Mouse (Mus musculus) liver, embryonic 16.5 days (tissue): ENCODE measurements around the gene Robo4. TPM values are rescaled to one million over a fixed set of nuclear protein-coding genes. Genes with fewer than 3 reads are reported as not detected.
A peak's percentile ranks its signal among the peaks of the same experiment; 100 is the strongest.

Experiments
- ATAC-seq: fragments of 200-750 bp; cut with Nextera tagmentation; 2 replicates; pipeline ENCODE4 v1.8.0; 2017; ENCODE audit warnings: low read depth, mild to moderate bottlenecking, moderate number of reproducible peaks, moderate library complexity
- H3K27ac ChIP-seq: fragments of 300-500 bp; sonication (generic); 2 replicates; pipeline ENCODE4 v1.5.1; 2014; ENCODE audit warnings: mild to moderate bottlenecking, low read length
- H3K27me3 ChIP-seq: fragments of 300-500 bp; sonication (generic); 2 replicates; pipeline ENCODE4 v1.6.1; 2014; ENCODE audit warnings: low read depth, low read length, mixed read lengths; ENCODE audit not compliant: control insufficient read depth, insufficient read depth
- H3K36me3 ChIP-seq: fragments of 300-500 bp; sonication (generic); 2 replicates; pipeline ENCODE4 v1.6.1; 2014; ENCODE audit warnings: mild to moderate bottlenecking; ENCODE audit not compliant: control insufficient read depth, insufficient read depth
- H3K4me1 ChIP-seq: fragments of 300-500 bp; sonication (generic); 2 replicates; pipeline ENCODE4 v1.6.1; 2014; ENCODE audit warnings: low read depth, low read length, mixed read lengths; ENCODE audit not compliant: control insufficient read depth
- H3K4me2 ChIP-seq: fragments of 300-500 bp; sonication (generic); 2 replicates; pipeline ENCODE4 v1.6.1; 2014; ENCODE audit warnings: low read depth, low read length, mixed read lengths
- H3K4me3 ChIP-seq: fragments of 300-500 bp; sonication (generic); 2 replicates; pipeline ENCODE4 v1.5.1; 2014; ENCODE audit warnings: low read depth, mild to moderate bottlenecking, low read length
- H3K9ac ChIP-seq: fragments of 300-500 bp; sonication (generic); 2 replicates; pipeline ENCODE4 v1.6.1; 2014; ENCODE audit warnings: low read depth, low read length
- H3K9me3 ChIP-seq: fragments of 300-500 bp; sonication (generic); replicated peaks from 2 replicates; pipeline ENCODE4 v1.6.1; 2016; ENCODE audit warnings: low read length; ENCODE audit not compliant: control insufficient read depth
- WGBS: fragments of 180-500 bp; shearing (Covaris S2); extraction: QIAGEN DNeasy Blood & Tissue Kit; methylation state at CpG from one replicate; pipeline ENCODE4 v1.1.7; 2014; ENCODE audit not compliant: insufficient replicate concordance; 5-methylcytosine and 5-hydroxymethylcytosine counted together
- polyA plus RNA-seq: library from polyadenylated mRNA; unstranded; fragments of >200 nt; fragmentation: Nextera tagmentation; extraction: Ambion mirVana; gene quantifications from 2 replicates; pipeline ENCODE4 v1.2.1, GENCODE M21; 2015

Robo4 gene
- polyA plus RNA-seq, 1 experiment from 2014 or later, result 3.0 TPM

GRCm38 (mm10) chr9:37455868-37456267, 54.2 kb downstream of the Robo4 start:
- Histone ChIP-seq H3K4me1 (peaks cover 4% of the 10 kb centered on the region; the same call in 1 of the 2 replicates), H3K36me3 (no peaks in the 10 kb centered on the region), H3K27ac (no peak overlapping the region), H3K27me3 (peaks cover 87% of the 10 kb centered on the region), H3K4me3 (no peak overlapping the region), H3K4me2 (no peak overlapping the region), H3K9ac (no peak overlapping the region), H3K9me3 (no peaks in the 10 kb centered on the region)
- 4% methylated on average over 8 of the region's 8 CpGs for WGBS
- no peak for ATAC-seq

GRCm38 (mm10) chr9:37456481-37456910, 54.8 kb downstream of the Robo4 start:
- Histone ChIP-seq H3K27me3 (peaks cover 90% of the 10 kb centered on the region), H3K9ac (no peak overlapping the region), H3K4me3 (no peak overlapping the region), H3K27ac (no peak overlapping the region), H3K4me1 (peaks cover 4% of the 10 kb centered on the region; the same call in 1 of the 2 replicates), H3K9me3 (no peaks in the 10 kb centered on the region), H3K36me3 (no peaks in the 10 kb centered on the region), H3K4me2 (no peak overlapping the region)
- 0% methylated on average over 19 of the region's 20 CpGs for WGBS
- ATAC-seq, result no peak

- H3K27me3 ChIP-seq, result peaks cover 95% of the 10 kb centered on the region
- H3K4me1 ChIP-seq, result peaks cover 4% of the 10 kb centered on the region; the same call in 1 of the 2 replicates
- WGBS, result 56% methylated on average over 1 of the region's 1 CpGs
- no peak overlapping the region for H3K4me3 ChIP-seq
- no peak overlapping the region for H3K4me2 ChIP-seq
- H3K27ac ChIP-seq, result no peak overlapping the region
- H3K9me3 ChIP-seq, result no peaks in the 10 kb centered on the region
- H3K9ac ChIP-seq, result no peak overlapping the region
- H3K36me3 ChIP-seq, result no peaks in the 10 kb centered on the region
- no peak for ATAC-seq
Observed at GRCm38 (mm10) chr9:37457151-37457550, 55.5 kb downstream of the Robo4 start.

DNA sequence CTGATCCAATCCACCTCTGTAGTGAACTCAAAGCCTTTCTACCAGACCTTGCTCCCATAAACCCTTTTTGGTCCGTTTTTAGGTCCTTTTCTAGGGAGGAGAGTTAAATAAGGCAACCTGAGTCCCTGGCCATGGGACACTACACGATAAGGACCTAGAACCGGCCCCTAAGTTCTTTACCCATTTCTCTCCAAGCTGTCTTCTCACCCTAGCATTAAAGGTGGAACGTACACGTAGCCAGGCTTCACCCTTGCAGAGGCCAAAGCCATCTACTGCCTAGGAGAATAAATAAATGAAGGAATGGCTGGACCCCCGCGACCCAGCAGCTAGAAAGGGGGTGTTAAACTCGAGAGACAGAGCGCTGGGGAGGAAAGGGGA, 58.0 kb downstream of the Robo4 start:
- H3K4me2 ChIP-seq, result no peak overlapping the region
- ATAC-seq, result no peak
- no peak overlapping the region for H3K27ac ChIP-seq
- no peaks in the 10 kb centered on the region for H3K9me3 ChIP-seq
- H3K4me1 ChIP-seq, result peaks cover 4% of the 10 kb centered on the region; the same call in 1 of the 2 replicates
- peaks cover 86% of the 10 kb centered on the region for H3K27me3 ChIP-seq
- under 1% methylated on average over 9 of the region's 9 CpGs for WGBS
- H3K4me3 ChIP-seq, result no peak overlapping the region
- H3K36me3 ChIP-seq, result no peaks in the 10 kb centered on the region
- no peak overlapping the region for H3K9ac ChIP-seq

- WGBS, result under 1% methylated on average over 76 of the region's 81 CpGs
- Histone ChIP-seq H3K36me3 (no peaks in the 10 kb centered on the region), H3K27ac (no peak overlapping the region), H3K27me3 (peaks cover 79% of the 10 kb centered on the region), H3K9me3 (no peaks in the 10 kb centered on the region), H3K4me2 (peak overlapping the region; percentile 42), H3K4me1 (peaks cover 4% of the 10 kb centered on the region; the same call in 1 of the 2 replicates), H3K9ac (no peak overlapping the region), H3K4me3 (peak overlapping the region; percentile 37)
- ATAC-seq, result no peak
Observed at GRCm38 (mm10) chr9:37460043-37460960, 58.6 kb downstream of the Robo4 start.

GRCm38 (mm10) chr9:37460961-37461340, 59.3 kb downstream of the Robo4 start:
- H3K9ac ChIP-seq, result no peak overlapping the region
- no peaks in the 10 kb centered on the region for H3K36me3 ChIP-seq
- H3K9me3 ChIP-seq, result no peaks in the 10 kb centered on the region
- H3K27me3 ChIP-seq, result peaks cover 73% of the 10 kb centered on the region
- H3K4me3 ChIP-seq, result no peak overlapping the region
- no peak for ATAC-seq
- H3K27ac ChIP-seq, result no peak overlapping the region
- 6% methylated on average over 5 of the region's 5 CpGs for WGBS
- H3K4me1 ChIP-seq, result peaks cover 4% of the 10 kb centered on the region; the same call in 1 of the 2 replicates
- H3K4me2 ChIP-seq, result no peak overlapping the region

GRCm38 (mm10) chr9:37461571-37461970, 59.9 kb downstream of the Robo4 start:
- 12% methylated on average over 3 of the region's 3 CpGs for WGBS
- Histone ChIP-seq H3K4me2 (no peak overlapping the region), H3K9me3 (no peaks in the 10 kb centered on the region), H3K36me3 (no peaks in the 10 kb centered on the region), H3K9ac (no peak overlapping the region), H3K4me3 (no peak overlapping the region), H3K27ac (no peak overlapping the region), H3K27me3 (peaks cover 67% of the 10 kb centered on the region), H3K4me1 (peaks cover 4% of the 10 kb centered on the region; the same call in 1 of the 2 replicates)
- ATAC-seq, result no peak

GRCm38 (mm10) chr9:37462764-37463163, 61.1 kb downstream of the Robo4 start:
- Histone ChIP-seq H3K36me3 (no peaks in the 10 kb centered on the region), H3K4me2 (no peak overlapping the region), H3K27ac (no peak overlapping the region), H3K4me3 (no peak overlapping the region), H3K27me3 (peaks cover 55% of the 10 kb centered on the region), H3K4me1 (peaks cover 4% of the 10 kb centered on the region; the same call in 1 of the 2 replicates), H3K9ac (no peak overlapping the region), H3K9me3 (no peaks in the 10 kb centered on the region)
- 17% methylated on average over 7 of the region's 7 CpGs for whole genome bisulfite sequencing
- no peak for ATAC-seq
